Mouse (Mus musculus) liver, postnatal 0 days (tissue): ENCODE data around the gene Slc5a2. TPM values are rescaled to one million over a fixed set of nuclear protein-coding genes. Genes with fewer than 3 reads are reported as not detected.
A peak's percentile ranks its signal among the peaks of the same experiment; 100 is the strongest.

Source experiments
- ATAC-seq: fragments of 200-750 bp; cut with Nextera tagmentation; 2 replicates; pipeline ENCODE4 v1.8.0; 2017; ENCODE audit warnings: mild to moderate bottlenecking, moderate library complexity
- DNase-seq: peaks from one replicate; pipeline ENCODE4 v3.0.0-alpha.2; 2016
- H3K27ac ChIP-seq: fragments of 300-500 bp; sonication (generic); 2 replicates; pipeline ENCODE4 v1.5.1; 2014; ENCODE audit warnings: antibody characterized with exemption, moderate library complexity, mild to moderate bottlenecking, low read depth
- H3K27me3 ChIP-seq: fragments of 300-500 bp; sonication (generic); 2 replicates; pipeline ENCODE4 v1.6.1; 2014; ENCODE audit warnings: low read length, control low read depth, mixed read lengths; ENCODE audit not compliant: insufficient read depth
- H3K36me3 ChIP-seq: fragments of 300-500 bp; sonication (generic); replicated peaks from 2 replicates; pipeline ENCODE4 v1.6.1; 2014; ENCODE audit warnings: mild to moderate bottlenecking, control low read depth, low read length, moderate library complexity, mixed read lengths; ENCODE audit not compliant: insufficient read depth
- H3K4me1 ChIP-seq: fragments of 300-500 bp; sonication (generic); 2 replicates; pipeline ENCODE4 v1.6.1; 2014; ENCODE audit warnings: antibody characterized with exemption, mild to moderate bottlenecking, control low read depth; ENCODE audit not compliant: insufficient read depth
- H3K4me2 ChIP-seq: fragments of 300-500 bp; sonication (generic); 2 replicates; pipeline ENCODE4 v1.6.1; 2014; ENCODE audit warnings: low read depth, mild to moderate bottlenecking, low read length, moderate library complexity, mixed read lengths
- H3K4me3 ChIP-seq: fragments of 300-500 bp; sonication (generic); 2 replicates; pipeline ENCODE4 v1.5.1; 2014; ENCODE audit warnings: low read depth, low read length
- H3K9ac ChIP-seq: fragments of 300-500 bp; sonication (generic); replicated peaks from 2 replicates; pipeline ENCODE4 v1.6.1; 2014; ENCODE audit warnings: mild to moderate bottlenecking, moderate library complexity
- H3K9me3 ChIP-seq: fragments of 300-500 bp; sonication (generic); 2 replicates; pipeline ENCODE4 v1.6.1; 2016; ENCODE audit warnings: mild to moderate bottlenecking, control low read depth, low read length, mixed read lengths
- CTCF ChIP-seq: sonication (generic); IDR thresholded peaks from 2 replicates; pipeline ENCODE4 v1.5.1; 2016; ENCODE audit warnings: antibody characterized with exemption, low read depth
- EP300 ChIP-seq: IDR thresholded peaks from 2 replicates; pipeline ENCODE4 v1.6.1; 2016; ENCODE audit warnings: antibody characterized with exemption, low read depth, mild to moderate bottlenecking
- WGBS: fragments of 180-500 bp; shearing (Covaris S2); extraction: QIAGEN DNeasy Blood & Tissue Kit; methylation state at CpG from one replicate; pipeline ENCODE4 v1.1.7; 2014; ENCODE audit not compliant: insufficient replicate concordance; 5-methylcytosine and 5-hydroxymethylcytosine counted together
- polyA plus RNA-seq: library from polyadenylated mRNA; unstranded; fragments of >200 nt; fragmentation: Nextera tagmentation; extraction: Ambion mirVana; gene quantifications from 2 replicates; pipeline ENCODE4 v1.2.1, GENCODE M21; 2015

The Slc5a2 gene
- polyA plus RNA-seq: 1.3 and 1.8 TPM in 2 replicates

- H3K27me3 ChIP-seq: 0 out of 2 replicates have a peak, but pooled peaks cover 5% of the 10 kb centered on the region
- WGBS: 68% methylated on average over 6 of the region's 6 CpGs
- no peak within 1 kb of the TSS for H3K27ac ChIP-seq
- no peak within 1 kb of the TSS for H3K4me3 ChIP-seq
- H3K4me1 ChIP-seq: peaks cover 5% of the 10 kb centered on the region
- no peaks in the 10 kb centered on the region for H3K9me3 ChIP-seq
- no peak within 1 kb of the TSS for H3K9ac ChIP-seq
- TF ChIP-seq EP300 (no peak), CTCF (no peak)
- no peaks in the 10 kb centered on the region for H3K36me3 ChIP-seq
- H3K4me2 ChIP-seq: no peak within 1 kb of the TSS
- no peak for ATAC-seq
- no peak for DNase-seq
Observed at GRCm38 (mm10) chr7:128265411-128265810, at the start of gene Slc5a2. Slc5a2 (plus strand) TSS chr7:128265657.

GRCm38 (mm10) chr7:128219952-128220351 lies 45.5 kb upstream of the Slc5a2 start:
- no peak overlapping the region for H3K27ac ChIP-seq
- ATAC-seq (no peak), DNase-seq (no peak)
- no peak for TF ChIP-seq CTCF
- TF ChIP-seq EP300: no peak
- H3K4me1 ChIP-seq: no peaks in the 10 kb centered on the region
- 49% methylated on average over 4 of the region's 4 CpGs for WGBS
- H3K27me3 ChIP-seq: no peaks in the 10 kb centered on the region
- H3K36me3 ChIP-seq: no peaks in the 10 kb centered on the region
- H3K4me3 ChIP-seq: no peak overlapping the region
- no peaks in the 10 kb centered on the region for H3K9me3 ChIP-seq
- no peak overlapping the region for H3K9ac ChIP-seq
- H3K4me2 ChIP-seq: no peak overlapping the region

GRCm38 (mm10) chr7:128220936-128221335 lies 44.5 kb upstream of the Slc5a2 start:
- H3K9ac ChIP-seq: no peak overlapping the region
- H3K27ac ChIP-seq: no peak overlapping the region
- H3K36me3 ChIP-seq: no peaks in the 10 kb centered on the region
- ATAC-seq (no peak), DNase-seq (no peak)
- H3K4me2 ChIP-seq: no peak overlapping the region
- H3K9me3 ChIP-seq: no peaks in the 10 kb centered on the region
- no peaks in the 10 kb centered on the region for H3K27me3 ChIP-seq
- WGBS: 70% methylated on average over 3 of the region's 3 CpGs
- no peaks in the 10 kb centered on the region for H3K4me1 ChIP-seq
- TF ChIP-seq EP300: no peak
- no peak for TF ChIP-seq CTCF
- no peak overlapping the region for H3K4me3 ChIP-seq

- Histone ChIP-seq H3K36me3 (no peaks in the 10 kb centered on the region; the same call in 1 of the 2 replicates), H3K27me3 (no peaks in the 10 kb centered on the region), H3K9me3 (no peaks in the 10 kb centered on the region), H3K9ac (no peak overlapping the region), H3K4me2 (no peak overlapping the region), H3K4me1 (peaks cover 3% of the 10 kb centered on the region; the same call in 1 of the 2 replicates), H3K27ac (no peak overlapping the region), H3K4me3 (no peak overlapping the region)
- 32% methylated on average over 8 of the region's 8 CpGs for WGBS
- DNase-seq: no peak
- TF ChIP-seq EP300: no peak
- no peak for TF ChIP-seq CTCF
- no peak for ATAC-seq
Observed at GRCm38 (mm10) chr7:128231741-128232140, 33.7 kb upstream of the Slc5a2 start.

- 73% methylated on average over 2 of the region's 2 CpGs for WGBS
- ATAC-seq (no peak), DNase-seq (no peak)
- TF ChIP-seq EP300 (no peak), CTCF (no peak)
- Histone ChIP-seq H3K4me1 (peaks cover 15% of the 10 kb centered on the region), H3K4me2 (no peak overlapping the region), H3K9me3 (no peaks in the 10 kb centered on the region), H3K27me3 (no peaks in the 10 kb centered on the region), H3K36me3 (peaks cover 4% of the 10 kb centered on the region; the same call in 1 of the 2 replicates), H3K9ac (no peak overlapping the region), H3K4me3 (no peak overlapping the region), H3K27ac (no peak overlapping the region)
Observed at GRCm38 (mm10) chr7:128234796-128235195, 30.7 kb upstream of the Slc5a2 start.

GRCm38 (mm10) chr7:128235481-128235880 lies 30.0 kb upstream of the Slc5a2 start:
- H3K36me3 ChIP-seq: peaks cover 10% of the 10 kb centered on the region
- no peak overlapping the region for H3K4me3 ChIP-seq
- no peak overlapping the region for H3K4me2 ChIP-seq
- H3K9ac ChIP-seq: no peak overlapping the region
- no peak for ATAC-seq
- whole genome bisulfite sequencing: 65% methylated on average over 1 of the region's 1 CpGs
- DNase-seq: no peak
- H3K9me3 ChIP-seq: no peaks in the 10 kb centered on the region
- peaks cover 15% of the 10 kb centered on the region for H3K4me1 ChIP-seq
- H3K27ac ChIP-seq: no peak overlapping the region
- no peak for TF ChIP-seq EP300
- no peak for TF ChIP-seq CTCF
- no peaks in the 10 kb centered on the region for H3K27me3 ChIP-seq

GRCm38 (mm10) chr7:128236426-128236825 lies 29.0 kb upstream of the Slc5a2 start:
- no peaks in the 10 kb centered on the region for H3K27me3 ChIP-seq
- peaks cover 15% of the 10 kb centered on the region for H3K4me1 ChIP-seq
- no peak overlapping the region for H3K4me3 ChIP-seq
- no peak overlapping the region for H3K27ac ChIP-seq
- no peaks in the 10 kb centered on the region for H3K9me3 ChIP-seq
- 90% methylated on average over 13 of the region's 13 CpGs for WGBS
- peaks cover 19% of the 10 kb centered on the region for H3K36me3 ChIP-seq
- no peak for TF ChIP-seq CTCF
- no peak for TF ChIP-seq EP300
- peak overlapping the region; percentile 77 for H3K4me2 ChIP-seq
- ATAC-seq: no peak
- DNase-seq: no peak
- H3K9ac ChIP-seq: no peak overlapping the region
